Mouse (Mus musculus) ES-CJ7 (cell line): ENCODE data around the gene Cox10.

Experiments used
- DNase-seq: peaks from one replicate; pipeline ENCODE4 v3.0.0; 2011; ENCODE audit warnings: low read depth, low spot score

Cox10 gene

DNA sequence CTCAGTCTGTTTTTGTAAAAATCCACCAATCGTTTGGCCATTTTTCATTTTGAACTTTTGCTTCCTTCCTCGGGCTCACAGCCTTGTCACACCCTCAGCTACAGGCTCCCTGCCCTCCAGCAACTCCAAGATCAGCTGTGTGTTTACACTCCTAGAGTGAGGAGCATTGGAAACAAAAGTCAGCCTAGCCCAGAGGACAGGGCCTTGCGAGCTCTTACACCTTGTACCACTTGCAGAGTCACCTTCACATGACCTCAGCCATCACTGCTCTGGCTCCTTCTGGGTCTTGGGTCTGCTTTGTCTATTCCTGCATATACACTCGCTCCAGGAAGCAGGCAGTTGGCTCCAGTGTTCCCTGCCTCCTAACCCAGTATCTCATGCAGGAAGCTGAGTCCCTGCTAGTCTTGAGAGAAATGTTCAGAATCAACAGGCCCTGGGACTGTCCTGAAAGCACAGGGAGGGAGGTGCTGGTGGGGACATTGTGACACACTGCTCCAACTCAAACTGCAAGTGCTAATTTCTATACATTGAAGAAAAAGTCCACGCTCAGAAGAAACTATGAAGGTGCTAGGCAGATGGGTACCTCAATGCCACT, 79.0 kb downstream of the Cox10 start:
- DNase-seq: peak; percentile 72

DNA sequence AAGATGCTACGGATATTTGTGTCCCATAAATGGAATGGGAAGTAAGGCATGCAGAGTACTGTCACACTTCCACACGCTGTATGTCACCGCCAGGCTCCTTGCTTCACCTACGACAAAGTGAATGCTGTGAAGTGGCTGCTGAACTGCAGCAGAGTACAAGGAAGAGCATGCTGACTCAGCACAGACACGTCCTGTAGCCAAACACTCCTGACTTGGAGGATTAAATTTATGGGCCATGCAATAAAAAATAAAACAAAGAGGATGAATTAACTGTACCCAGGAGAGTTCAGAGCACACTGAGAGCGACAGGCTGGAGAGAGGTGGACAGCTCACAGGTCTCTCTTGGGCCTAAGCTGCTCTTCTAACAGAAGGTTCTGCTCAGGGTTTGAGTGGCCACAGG, 79.8 kb downstream of the Cox10 start:
- no peak for DNase-seq

DNA sequence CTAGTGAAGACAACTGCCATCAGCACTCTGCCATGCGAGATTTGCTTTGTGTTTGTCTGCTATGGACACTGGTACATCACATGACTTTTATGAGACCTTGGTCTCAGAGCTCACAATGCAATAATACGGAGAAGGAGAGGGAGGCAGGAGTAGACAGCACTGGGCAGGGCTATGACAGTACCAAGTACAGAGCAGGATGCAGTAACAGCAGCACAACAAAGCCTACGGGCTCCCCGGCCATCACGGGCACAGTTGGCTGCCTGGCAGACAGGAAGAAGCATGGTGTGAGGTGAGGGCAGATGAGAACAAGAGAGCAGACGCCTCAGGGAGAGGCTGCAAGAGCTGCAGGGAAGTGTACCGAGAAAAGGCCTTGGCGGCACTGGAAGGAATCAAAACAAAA, 87.3 kb downstream of the Cox10 start:
- DNase-seq: no peak

DNA sequence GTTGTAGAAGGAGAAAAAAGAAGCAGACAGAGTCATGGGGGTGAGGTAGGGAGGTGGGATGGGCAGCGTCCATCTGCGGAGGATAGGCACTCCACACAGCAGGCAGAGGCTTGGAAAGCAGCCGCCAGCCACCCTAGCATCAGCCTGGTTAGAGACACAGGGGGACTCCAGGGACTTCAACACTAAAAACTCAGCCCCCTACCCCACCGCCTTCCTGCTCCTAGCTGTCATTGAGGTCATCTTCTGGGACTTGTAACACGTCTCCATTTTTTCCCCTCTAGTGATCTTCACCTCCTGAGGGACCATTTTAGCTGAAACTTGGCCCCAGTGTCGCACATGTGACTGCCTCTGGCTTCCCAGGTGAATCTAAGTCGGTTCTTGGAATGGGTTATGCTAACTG, 88.5 kb downstream of the Cox10 start:
- DNase-seq: no peak

DNA sequence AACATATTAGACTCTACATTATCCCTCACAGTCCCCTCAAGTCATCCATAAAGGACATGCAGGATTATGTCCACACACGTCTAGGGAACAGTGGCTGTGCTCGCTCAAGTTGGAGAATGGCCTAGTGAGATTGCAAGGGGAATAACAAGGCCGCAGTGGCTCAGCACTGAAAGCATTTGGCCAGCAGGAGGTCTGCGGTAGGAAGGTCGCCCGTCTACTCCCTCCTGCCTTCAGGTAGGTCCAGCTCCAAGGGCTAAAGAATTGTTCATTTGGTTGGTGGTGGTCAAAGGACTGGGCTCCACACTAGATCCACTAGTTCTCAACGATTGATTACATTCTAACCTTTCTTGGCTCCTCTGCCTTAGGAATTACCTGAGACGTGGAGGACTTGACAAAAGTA, 89.0 kb downstream of the Cox10 start:
- no peak for DNase-seq

DNA sequence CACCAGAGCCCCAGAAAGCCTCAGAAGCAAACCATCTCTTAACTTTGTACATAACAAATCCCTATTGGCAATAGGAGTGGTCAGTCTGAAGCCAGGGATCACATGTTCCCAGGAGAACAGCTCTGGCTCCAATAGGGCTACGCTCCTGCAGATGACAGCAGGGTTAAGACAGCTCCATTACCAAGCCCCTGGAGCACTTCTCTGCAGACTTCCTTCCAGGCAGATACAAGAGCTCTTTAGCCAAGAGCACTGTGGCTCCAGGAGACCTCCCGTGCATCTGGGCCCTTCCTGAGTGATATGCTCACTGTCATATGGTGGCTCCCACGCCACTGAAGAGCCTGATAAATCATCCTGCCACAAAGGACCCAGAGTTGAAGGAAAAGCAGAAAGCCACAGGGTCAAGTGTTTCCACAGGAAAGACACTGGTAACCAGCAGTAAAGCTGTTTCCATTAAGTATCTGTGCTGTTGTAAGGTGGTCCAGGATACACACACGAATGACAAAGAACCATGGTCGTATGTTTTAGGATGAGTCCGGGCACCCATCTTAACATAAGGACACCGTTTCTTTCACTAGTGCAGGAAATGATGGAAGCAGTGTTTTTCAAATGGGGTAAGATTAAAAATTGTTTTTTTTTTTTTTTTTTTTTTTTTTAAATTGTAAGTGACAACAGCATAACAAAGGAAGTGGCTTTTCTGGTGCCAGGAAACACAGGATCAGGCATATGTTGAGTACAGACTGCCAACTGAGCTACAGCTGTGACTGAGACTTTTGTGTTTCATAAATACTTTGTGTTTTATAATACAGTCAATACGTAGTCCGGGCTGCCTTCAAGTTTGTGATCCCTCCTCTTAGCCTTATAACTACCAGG, 90.0 kb downstream of the Cox10 start:
- no peak for DNase-seq

DNA sequence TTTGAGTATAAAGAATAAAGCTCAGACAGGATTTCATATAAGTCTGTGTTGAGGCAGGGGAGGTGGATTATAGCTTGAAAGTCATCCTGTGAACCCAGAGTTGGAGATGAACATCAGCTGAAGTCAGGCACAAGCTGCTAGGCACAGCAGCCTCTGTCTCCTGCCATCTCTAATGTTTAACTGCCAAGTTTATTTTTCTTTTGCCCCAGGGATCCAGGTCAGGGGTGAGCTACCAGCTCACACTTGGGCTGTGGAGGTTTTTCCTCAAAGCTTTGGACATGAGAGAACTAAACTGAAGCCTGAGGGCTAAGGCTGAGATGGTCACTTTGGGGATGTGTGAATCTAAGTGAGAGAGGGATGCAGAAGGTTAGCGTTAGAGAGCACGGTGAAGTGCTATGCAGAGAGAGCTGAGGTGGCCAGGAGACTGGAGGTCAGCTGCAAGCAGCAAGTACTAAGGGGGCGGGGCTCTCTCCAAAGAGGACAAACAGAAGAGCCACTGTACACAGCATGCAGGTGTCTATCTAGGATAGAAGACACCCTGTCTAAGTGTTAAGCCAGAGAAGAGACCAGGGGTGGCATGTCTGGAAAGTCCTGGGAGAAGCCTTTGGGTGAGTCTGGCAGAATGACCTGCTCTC, 91.1 kb downstream of the Cox10 start:
- no peak for DNase-seq

DNA sequence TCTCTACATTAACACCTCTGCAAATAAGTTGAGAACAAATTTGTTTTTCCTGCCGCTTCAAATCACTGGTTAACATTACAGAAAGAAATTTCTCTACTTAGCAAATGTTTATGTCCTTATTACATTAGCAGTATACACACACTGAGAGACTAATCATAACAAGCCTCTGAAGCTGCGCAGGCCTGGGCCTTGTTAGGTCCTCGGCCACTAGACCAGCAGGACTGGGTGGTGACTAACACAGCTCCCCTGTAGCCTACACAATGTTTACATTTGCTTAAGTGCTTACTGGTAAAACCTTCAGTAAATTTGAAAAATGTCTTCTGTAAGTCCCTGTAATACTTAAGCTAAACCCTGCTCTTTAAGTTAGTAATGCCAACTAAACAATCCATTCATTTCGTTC, 92.6 kb downstream of the Cox10 start:
- DNase-seq: no peak

DNA sequence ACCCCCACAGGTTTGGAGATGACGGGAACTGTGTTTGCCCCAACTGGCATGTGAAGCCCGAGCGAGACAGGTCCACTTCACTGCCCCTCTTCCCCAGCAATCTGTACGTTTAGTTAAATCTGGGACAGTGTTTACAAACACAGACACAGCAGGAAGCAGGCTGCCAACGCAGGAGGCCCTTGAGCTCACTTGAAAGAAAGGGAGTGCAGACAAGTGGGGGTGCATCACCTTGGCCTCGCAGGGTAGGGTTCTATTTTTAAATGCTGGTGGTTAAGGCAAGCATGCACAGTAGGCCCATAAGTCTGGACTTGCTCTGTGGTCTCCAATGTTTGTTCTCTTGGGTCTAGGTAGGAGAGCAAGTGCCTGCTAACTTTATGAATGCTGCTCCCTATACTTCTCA, 93.8 kb downstream of the Cox10 start:
- no peak for DNase-seq

DNA sequence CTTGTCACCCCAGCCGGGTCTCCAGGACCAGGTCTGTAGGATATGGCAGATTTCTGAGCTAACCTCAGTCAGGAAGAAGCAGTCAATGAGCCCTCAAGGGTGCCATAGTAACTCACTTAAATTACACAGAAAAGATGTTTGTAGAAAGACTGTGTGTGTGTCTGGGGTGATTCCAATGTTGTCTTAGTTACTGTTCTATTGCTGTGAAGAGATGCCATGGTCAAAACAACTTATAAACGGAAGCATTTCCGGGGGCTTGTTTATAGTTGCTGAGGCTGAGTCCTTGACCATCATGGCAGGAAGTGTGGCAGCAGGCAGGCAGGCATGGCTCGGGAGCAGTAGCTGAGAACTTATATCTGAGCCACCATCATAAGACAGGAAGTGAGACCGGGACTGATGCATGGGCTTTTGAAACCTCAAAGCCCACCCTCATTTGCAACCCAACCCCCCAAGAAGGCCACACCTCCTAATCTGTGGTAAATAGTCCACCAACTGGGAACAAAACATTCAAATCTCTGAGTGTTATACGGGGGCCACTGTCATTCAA, 94.6 kb downstream of the Cox10 start:
- DNase-seq: no peak

DNA sequence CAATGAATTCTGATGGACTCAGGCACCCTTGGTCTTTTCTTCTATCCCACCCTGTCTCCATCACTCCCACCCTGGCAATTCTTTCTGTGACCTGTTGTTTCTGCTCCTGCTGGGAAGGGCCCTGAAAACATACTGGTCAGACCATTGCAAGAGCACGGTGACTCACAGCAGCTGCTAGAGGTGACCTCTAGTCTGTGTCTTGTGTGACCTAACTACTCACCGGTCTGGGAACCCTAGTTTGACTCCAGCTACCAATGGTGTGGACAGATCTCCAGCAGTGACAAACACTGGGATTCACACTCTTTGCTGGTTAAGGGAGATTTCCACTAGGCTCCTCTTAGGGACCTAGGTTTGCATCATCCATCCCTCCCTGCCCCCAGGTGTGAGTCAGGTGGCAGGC, 101.5 kb downstream of the Cox10 start:
- DNase-seq: no peak

DNA sequence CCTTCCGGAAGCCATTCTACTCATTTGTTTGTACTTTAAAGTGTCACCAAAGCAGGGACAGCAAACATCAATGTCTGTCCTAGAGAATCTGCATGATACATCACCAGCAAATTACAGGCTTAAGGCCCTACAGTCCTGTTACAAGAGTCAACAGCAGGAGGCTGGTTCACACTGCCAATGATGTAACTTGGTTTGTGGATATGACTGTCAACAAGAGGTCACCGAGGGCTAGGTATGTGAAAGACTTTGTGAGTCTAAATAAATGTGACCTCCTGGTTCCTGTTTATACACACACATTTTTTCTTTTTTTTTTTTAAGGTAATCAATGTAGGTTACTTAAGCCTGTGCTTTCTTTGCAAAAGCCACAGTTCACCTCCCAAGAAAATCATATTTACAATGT, 102.5 kb downstream of the Cox10 start:
- no peak for DNase-seq

DNA sequence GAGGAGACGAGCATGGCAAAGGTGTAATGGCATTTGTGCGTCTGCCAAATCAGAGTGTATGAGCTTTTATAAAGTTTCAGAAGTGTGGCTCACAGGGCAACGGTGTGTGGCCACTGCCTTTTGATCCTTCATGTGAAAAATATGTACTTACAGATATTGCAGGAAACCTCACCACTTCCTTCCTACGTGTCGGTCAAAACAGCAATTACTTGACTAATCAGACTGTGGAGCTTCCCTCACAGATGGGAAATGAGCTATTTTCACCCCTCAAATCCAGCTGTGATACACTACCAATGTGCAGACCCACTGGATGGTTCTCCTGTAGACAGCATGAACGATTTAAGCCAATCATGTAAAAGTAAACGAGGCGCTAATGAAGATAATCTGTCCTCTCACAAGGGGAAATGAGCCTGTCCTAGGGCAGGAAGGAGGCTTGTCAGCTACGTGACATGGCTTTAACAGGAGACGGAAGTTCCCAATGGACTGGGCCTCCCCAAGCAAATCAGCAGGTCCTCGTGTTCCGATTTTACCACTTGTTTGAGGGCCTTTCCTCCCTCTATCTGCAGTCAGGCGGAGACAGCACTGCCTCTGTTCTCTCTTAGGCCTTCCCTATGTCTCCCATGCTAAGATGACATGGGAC, 103.9 kb downstream of the Cox10 start:
- DNase-seq: no peak

DNA sequence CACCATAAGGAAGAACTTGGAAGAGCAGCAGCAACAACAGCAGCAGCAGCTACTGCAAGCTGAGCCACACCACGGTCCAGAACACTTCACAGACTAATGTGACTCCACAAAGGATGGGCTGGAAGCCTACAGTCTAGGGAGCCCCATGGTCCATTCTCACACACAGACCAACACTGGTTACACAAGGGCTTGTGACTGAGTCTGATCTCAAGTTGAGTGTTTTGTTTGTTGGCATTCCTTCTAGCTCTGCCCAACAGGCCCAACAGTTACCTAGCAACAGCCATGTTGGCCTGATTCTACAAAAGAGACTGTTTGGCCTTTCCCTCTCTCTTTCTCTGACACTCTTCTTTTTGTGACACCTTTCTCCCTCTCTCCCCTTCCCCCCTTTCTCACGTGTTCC, 105.3 kb downstream of the Cox10 start:
- no peak for DNase-seq

DNA sequence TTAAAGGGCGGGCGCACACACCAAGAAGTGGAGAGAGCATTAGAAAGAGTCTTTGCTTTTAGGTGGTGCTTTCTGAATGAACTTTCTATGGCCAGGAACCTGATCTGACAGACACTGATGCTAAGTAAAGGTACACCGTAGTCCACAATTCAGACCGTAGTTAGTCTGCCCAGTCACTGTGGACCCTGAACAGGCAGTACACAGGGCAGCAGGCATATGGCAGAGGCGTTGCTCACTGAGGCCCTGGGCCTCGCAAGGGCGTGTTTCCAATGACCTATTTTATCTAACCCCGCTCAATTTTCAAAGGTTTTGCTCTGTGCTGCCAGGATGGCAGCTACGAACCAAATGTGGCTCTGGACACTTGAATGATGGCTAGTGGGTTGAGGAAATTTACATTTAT, 107.8 kb downstream of the Cox10 start:
- DNase-seq: no peak

DNA sequence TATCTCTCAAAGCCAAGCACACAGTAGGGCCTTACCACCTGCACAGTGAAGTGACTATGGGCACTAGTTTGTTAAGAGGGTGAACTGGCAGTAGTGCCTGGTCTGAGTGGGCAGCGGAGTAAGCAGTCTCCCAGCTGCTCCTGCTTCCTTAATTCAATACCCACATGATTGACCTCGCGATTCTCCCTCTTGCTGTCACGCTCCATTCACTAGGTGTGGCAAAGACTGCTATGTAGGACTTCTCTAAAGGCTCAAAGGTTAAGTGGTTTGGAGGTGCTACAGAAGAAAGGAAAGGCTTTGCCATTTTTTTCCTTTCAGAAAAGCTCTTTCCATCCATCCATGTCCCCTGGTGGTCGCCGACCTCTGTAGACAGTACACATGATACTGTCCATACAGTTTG, 108.5 kb downstream of the Cox10 start:
- DNase-seq: no peak

DNA sequence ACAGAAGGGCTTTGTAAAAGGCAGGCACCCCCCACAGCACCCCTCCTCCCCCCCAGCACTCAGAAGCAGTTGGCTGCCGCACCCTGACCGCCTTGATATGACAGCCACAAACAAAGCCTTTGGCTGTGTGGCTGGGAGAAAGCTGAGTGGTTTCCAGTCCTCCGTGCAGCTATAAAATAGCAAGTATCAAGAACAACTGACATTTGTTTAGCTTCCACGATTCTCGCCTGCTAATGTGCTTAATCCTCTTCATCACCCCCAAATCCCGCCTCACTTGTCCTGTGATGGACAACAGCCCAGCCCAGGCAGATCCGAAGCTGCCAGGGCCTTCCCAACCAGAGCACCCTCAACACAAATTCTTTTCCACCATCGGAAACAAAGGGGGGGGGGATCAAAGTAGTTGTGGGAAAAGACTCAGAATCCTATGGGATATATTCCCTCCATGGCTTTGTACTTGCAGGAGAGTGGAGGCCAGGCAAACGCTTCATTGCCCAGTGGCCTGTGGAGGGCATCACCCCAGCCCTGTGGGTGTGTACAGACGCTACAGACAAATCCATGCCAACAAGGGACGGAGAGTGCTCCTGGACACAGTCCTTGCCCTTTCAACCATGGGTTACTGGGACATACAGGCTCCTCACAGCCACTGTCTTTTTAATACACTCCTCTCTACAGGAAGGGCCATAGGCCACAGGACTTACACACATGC, 109.9 kb downstream of the Cox10 start:
- DNase-seq: no peak

DNA sequence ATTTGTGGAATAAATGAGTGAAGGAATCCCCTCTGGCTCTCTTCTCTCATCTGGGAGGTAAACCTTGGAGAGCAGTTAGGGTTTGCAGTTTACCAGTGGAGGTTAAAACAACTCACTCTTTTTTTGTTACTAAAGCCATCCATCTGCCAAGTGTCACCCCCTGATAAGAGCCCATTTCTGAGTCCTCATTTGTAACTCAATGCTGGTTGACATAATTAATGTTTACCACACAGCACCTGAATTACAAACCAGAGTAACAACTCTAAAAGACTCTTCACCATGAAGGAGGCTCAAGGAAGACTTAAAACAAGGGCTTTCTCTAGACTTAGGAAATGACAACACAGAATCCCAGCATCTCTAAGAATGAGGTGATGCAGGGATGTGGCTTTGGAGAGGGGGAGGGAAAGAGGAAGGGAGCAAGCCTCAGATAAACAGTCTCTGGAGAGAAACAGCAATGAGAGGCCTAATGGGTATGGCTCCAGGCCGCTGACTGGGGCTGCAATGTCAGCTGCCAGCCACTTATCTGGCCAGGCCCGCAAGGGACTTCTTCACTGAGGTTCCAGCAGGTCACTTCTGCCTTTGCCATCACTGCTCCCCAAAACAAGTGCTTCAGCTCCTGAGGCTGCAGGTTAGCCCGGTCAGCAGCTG, 110.8 kb downstream of the Cox10 start:
- DNase-seq: no peak

DNA sequence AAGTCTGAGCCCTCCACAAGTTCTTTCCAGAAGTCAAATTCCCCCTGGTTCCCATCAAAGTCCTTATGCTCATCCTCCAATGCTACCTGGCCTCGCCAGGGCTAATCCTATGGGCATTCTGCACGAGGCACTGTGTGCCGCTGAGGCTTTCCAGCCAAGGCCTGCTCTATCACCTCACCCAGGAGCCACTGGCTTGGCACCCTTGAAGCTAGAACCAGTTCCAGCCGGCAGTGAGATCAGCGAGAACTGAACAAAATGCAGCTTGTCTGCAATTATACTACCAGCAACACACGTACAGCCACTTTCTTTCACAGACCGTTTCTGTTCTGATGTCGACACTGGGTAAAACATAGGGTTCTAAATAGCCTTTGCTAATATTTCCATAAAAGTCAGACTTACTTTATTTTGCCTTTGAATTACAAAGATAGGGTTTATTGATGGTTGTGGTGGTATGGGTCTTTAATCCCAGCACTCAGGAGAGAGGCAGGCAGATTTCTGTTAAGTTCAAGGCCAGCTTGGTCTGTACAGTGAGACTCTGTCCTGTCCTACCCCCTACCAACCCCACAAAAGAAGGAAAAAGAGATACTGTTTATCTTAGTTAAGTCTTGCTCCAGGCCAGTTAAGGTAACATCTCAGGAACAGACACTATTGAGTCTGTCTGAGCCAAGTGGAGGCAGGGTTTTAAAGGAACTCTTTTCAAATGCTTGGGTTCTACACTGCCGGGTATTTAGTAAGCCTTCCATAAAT, 111.5 kb downstream of the Cox10 start:
- no peak for DNase-seq

DNA sequence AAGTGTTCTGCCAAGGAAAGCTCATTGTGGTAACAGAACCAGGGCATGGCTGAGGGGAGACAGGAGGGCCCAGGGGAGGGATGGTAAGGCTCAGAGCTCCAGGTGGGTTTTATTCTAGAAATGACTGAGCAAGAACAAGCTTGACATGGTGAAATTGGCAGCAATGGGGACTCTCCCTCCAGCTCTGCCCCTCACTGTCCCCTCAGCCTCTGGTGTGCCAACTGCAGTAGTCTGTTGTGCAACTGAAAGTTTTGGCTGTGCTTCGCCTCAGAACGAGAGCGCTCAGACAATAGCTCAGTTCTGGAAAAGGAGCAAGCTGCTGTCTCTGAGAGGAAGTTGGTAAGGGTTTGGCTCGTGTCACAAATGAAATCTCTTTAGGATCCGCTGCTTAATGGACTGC, 113.8 kb downstream of the Cox10 start:
- DNase-seq: no peak
